Mouse (Mus musculus) kidney, adult 18-20 months (tissue): ENCODE measurements around the gene Gemin7.
"Not testable (repeated sequence)": the region's sequence is repeated elsewhere in the genome, so short reads cannot be mapped to it uniquely, and the experiment has no call there.

Experiments used
- DNase-seq: peaks from one replicate; pipeline ENCODE4 v3.0.0; 2021

Gemin7 gene

DNA sequence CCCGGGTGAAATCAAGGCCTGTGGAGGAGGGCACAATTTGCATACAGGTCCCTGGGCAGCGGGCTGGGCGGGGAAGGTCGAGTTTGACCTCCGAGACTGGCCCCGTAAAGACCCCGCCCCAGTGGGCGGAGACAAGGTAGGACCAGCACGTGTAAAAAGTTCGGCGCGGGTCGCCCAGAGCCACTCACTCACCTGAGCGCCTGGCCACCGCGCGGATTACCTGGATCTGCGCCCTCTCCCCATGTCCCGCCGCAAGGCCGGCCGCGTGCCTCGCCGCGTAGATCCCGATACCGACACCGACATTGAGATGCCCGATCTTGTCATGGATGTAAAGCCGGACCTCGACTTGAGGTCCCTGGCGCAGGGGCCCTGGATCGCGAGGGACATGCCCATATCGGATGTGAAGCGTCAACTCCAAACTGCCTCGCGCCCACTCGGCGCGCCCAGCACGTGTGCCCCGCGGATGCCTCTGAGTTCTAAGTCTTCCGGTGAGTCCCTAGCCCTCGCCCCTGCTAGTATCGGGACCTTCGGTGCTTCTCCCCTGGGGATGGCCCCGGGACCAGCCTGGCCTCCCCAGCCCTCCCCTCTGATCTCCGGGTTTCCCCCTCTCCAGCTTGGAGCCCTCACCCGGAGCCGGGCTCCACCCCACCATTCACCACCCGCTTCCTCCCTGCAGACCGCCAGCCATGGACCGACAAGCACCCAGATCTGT is at the start of gene Gemin7, which contains the start of gene Zfp296:
Gene Gemin7, minus strand, starts transcription at position 455 of the 712 bp plus-strand sequence.
Gene Zfp296, plus strand, starts transcription at position 147 of the 712 bp plus-strand sequence.
- DNase-seq: peak; percentile 67

DNA sequence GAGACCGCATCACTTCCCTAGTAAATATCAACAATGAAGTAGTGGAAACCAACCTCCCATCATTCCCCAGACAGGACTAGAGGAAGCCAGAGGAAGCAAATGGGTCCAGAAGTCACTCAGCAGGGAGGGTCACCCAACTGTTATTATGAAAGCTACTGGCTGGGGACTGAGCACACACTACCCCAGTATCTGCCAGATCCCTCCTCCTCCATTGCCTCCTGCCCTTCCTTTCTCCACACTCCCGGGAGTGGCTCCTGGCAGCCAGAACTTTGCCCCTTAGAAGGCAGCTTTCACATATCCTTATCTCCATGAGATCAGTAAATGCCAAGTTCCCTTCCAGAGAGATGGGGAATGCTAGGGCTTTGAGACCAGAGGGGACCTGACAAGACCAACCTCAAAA is 46.0 kb upstream of the Gemin7 start:
- no peak for DNase-seq

DNA sequence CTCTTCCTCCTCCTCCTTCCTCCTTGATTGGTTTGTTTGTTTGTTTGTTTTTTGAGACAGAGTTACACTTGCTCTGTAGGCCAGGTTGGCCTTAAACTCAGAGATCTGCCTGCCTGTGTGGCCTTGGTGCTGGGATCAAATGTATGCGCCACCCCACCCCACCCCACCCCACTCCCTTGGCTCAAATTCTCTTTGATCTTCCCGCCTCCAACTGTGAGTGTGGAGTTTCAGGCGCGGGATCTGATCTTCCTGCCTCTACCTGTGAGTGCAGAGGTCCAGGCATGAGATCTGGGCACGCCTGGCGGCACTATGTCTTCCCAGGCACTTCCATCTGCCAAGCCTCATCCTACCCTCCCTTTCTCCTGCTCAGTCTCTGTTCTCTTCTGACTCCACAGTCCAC is 44.8 kb upstream of the Gemin7 start:
- DNase-seq: no peak

DNA sequence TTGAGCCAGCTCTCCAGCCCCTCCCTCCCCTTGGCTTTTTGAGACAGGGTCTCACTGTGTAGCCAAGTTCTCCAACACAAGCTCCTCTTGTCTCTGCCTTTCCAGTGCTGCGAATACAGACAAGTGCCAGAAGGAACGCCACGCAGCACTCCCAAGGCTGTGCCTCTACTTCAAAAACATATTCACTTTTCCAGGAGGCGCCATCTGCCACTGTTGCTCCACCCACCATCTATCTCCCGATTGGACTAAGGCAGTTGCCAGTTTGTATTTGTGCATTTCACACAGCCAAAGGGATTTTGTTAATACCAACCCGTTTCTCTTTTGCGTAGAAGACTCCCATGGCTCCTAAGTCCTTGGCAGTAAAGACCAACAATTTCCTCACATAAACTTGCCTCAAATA is 43.4 kb upstream of the Gemin7 start:
- DNase-seq: no peak

DNA sequence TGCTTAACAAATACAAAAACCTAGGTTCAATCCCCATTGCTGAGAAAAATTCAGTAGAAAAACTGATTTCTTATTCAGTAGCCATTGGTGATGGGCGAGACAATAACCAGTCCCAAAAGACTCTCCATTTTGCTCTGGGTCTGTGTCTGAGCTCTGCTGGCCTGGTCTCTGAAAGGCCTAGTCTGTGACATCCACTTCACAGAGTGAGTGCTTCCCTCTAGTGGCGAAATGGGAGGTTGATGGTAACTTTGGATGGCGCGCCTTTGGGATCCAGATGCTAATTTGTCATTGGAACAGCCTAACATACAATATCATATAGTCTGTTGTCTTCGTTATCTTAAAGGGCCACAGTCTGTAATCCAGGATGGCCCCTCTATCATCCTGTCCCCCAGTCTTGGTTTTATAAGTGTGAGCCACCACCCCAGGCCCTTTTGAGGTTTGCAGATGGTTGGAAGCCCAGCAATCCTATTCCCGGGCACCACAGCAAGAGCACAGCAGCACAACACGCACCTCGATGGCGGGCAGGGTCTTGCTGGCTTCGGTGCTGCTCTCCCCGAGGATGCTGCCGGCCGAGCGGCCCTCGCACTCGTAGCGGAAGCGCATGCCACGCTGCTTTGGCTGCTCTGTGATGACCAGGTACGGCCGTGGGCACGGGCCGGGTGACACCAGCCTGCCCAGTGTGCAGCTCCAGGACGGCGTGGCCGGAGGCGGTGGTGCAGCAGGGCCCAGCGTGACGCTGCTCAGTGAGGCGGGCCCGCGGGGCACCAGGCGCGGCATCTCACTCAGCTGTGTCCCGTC is 41.8 kb upstream of the Gemin7 start:
- DNase-seq: peak; percentile 79

DNA sequence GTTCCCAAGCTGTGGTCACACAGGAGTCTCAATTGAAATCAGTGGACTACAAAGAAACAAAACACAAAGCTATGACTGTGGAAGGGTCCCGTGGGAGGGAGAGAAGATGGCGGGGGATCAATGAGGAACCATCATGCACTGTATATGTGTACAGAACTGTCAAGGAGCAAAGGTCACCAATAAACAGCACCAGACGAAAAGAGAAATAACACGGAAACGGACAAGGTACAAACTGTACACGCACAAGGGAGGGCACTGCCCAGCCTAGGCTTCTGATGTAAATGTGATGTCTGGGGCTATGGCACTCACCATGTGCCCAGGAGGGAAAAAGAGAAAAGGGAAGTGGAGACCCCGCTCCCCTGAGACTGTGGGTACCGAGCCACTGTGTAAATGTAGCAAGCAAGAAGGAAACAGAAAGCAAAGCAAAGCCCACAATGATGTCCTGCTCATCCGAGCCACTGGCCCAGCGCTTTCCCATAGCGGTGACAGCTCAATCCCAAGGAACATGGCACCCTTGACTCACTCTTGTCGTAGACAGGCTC is 37.7 kb upstream of the Gemin7 start:
- no peak for DNase-seq

DNA sequence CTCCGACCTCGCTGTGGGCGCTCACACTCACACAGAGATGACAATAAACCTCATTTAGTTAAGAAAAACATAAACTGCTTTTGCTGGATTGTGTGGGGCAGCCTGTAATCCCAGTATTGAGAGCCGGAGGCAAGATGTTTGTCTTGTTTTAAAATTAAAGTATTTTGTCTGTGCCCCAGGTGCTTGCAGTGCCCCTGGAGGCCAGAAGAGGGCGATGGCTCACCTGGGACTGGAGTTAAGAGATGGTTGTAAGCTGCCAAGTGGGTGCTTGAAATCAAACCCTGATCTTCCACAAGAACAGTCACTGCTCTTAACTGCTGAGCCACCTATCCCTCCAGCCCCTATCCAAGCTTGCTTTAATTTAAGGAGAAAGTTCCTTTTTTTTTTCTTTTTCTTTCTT is 33.6 kb upstream of the Gemin7 start:
- no peak for DNase-seq

DNA sequence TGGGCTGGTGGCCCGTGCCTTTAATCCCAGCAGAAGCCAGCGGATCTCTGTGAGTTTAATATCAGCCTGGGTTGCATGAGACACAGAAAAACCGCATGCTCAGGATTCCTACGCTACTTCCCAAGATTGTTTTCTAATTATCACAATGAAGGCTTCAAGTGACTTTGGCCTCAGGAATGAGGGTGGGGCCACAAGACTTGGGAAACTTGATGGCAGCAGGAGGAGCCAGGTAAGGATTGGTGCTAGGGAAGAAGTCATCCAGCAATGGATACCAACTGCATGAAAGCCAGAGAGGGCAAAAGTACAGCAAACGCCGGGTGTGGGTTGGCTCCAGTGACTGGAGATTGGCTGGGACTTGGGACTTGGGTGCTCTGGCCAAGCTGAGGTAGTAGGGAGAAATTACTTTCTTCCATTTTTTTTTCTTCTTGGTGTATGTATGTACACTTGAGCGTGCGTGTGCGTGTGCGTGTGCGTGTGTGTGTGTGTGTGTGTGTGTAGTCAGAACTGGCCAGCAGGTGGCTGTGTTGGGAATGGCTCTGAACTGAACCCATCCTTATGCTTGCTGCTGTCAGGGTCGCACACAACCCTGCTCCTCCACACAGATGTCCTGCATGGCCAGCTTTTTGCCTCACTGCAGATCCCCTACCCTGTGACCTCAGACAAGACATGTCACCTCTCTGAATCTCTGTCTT is 32.4 kb upstream of the Gemin7 start:
- no peak for DNase-seq

DNA sequence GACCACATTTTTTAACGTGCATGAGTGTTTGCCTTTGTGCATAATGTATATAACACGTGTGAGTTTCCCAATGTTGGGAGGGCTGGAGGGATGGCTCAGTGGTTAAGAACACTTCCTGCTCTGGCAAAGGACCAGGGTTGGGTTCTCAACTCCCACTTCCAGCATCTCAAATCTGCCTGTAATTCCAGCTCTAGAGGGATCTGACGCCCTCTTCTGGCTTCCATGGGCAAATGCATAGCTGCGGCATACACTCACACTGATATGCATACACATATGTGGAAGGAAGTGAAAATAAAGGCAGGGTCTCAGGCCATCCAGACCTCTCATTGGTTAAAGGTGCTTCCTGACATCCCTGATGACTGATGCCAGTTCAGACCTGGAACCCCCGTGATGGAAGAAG is 29.9 kb upstream of the Gemin7 start:
- DNase-seq: no peak

DNA sequence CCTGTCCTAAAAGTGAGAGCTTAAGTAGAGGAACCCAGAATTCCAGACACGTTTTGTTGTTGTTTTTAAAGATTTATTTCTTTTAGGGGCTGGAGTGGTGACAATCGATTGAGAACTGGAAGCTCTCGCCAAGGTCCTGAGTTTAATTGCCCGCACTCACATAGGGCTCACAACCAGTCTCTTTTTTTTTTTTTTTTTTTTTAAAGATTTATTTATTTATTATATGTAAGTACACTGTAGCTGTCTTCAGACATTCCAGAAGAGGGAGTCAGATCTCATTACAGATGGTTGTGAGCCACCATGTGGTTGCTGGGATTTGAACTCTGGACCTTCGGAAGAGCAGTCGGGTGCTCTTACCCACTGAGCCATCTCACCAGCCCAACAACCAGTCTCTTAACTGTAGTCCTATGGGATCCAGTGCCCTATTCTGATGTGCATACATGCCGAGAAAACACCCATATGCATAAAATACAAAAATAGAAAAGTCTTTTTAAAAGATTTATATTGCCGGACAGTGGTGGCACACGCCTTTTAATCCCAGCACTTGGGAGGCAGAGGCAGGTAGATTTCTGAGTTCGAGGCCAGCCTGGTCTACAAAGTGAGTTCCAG is 27.3 kb upstream of the Gemin7 start:
- DNase-seq: not testable (repeated sequence)

DNA sequence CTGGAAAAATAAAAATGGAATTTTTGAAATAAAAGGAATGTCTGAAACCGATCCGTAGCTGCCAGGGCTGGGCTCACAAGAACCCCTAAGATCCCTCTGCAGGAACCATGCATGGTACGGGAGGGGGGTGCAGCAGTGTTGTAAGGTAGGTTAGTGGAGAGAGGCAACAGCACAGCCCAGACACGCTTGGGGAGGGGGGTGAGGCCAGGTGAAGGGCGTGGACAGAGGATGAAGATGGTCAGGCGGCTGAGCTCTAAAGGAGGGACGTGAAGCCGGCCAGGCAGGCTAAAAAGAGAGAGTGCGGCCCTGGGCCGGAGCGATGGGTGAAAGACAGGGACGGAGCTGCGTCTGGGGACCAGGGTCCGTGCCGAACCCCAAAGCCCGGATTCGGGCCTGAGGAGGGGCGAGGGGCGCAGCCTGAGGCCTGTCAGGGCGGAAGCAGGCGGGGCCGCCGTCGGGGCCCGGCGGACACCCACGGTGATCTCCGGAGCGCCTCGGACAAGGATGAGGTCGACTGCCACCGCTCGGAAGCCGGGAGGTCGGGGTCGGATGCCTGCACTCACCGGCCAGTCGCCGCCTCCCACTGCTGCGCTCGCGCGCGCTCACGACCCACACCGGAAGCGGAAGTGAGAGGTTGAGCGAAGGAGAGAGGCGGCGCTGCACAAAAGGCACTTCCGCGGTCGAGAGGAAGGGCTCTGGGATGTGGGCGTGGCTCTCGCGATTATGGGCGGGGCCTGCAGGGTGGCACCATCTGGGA is 26.6 kb upstream of the Gemin7 start, which contains the start of gene Clasrp:
Gene Clasrp, minus strand, starts transcription at position 638 of the 757 bp plus-strand sequence.
- DNase-seq: peak; percentile 96

DNA sequence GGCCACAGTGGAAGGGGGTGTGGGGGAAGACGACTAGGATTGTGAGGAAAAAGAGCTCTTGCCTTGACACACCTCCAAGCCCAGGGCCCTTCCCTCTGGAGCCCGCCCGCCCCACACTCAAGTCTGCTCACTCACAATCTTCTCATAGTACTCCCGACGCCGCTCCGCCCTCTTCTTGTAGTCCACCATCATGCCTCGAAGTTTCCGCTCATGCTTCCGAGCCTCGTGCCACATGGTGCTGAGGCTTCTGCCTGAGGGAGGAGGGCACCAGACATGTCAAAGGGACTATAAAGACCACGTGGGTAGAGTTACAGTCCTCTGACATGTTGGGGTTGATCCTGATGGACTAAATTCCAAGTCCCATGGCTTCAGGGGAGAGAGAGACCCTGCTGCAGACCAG is 25.7 kb upstream of the Gemin7 start:
- DNase-seq: no peak

DNA sequence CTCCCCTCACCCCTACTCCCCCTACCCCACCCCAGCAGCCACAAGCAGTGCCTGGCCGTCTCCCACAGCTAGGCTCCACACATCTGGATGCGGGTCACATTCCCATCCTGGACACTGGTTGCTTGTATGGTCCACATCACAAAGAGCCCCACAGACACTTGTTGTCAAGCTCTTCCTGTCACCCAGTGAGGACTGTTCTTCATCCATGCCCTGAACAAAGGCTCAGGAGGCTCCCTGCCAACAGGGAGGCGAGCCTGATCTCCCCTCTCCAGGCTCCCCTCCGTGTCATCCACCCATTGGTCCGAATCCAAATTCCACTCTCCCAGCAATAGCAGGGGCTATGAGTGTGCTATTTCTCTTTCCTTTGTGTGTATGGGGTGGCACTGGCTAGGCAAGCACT is 23.2 kb upstream of the Gemin7 start:
- no peak for DNase-seq

DNA sequence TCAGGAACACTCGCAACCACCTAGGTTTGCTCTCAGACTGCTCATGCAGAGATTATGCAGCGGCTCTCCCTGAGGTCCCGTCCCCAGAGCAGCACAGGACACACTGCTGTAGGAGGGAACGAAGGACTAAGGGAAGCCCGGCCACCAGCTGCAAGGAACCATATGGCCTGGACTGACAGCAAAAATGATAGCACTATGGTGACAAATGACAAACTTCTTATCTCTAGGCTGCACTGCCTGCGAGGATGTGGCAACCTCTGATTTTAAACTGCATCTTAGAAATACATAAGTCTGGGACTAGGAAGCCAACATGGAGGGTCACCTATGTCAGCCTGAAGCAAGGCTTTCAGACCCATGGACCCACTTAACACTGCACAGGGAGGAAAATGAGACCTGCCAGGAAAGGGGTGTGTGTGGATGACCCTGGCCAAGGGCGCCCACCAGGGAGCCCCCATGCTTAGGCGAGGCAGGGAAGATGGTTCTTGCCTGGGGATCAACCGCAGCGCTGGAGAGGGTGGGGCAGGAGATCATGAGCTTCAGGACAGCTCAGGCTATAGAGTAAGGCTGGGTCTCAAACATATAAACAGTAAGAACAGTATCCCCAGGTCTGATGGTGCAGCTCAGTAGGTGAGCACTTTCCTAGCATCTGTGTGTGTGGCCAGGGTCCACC is 15.8 kb upstream of the Gemin7 start:
- DNase-seq: no peak

DNA sequence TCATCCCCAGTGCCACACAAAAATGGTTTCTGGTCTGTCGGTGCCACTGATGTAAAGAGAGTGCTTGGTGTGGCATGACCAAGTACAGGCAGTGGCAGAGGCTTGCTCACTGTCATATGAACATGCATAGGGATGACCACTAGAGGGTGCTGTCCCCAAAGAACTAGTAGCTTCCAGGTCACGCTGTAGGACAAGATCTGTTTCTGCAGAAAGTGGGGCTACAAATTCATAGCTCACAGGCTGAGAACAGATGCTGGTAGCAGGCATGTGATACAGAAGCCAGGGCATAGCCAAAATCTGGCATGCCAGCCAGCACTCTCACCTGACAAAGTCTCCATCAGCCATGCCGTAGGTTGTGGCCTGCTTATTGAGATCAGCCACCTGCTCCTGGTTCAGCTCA is 12.5 kb upstream of the Gemin7 start:
- DNase-seq: peak; percentile 69

DNA sequence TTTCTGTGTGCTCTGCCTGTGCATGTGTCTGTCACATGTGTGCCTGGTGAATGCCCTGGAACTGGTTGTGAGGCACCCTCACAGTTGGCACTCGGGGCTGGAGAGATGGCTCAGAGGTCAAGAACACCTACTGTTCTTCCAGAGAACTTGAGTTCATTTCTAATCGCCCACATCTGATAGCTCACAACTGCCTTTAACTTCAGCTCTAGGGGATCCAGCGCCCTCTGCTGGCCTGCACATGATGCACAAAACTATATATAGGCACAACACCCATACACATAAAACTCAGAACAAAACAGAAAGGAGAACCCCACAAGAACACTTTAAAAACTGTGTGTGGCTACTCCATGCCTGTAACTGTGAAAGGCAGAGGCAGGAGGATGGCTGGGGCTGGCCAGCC is 11.8 kb upstream of the Gemin7 start:
- DNase-seq: peak; percentile 59

DNA sequence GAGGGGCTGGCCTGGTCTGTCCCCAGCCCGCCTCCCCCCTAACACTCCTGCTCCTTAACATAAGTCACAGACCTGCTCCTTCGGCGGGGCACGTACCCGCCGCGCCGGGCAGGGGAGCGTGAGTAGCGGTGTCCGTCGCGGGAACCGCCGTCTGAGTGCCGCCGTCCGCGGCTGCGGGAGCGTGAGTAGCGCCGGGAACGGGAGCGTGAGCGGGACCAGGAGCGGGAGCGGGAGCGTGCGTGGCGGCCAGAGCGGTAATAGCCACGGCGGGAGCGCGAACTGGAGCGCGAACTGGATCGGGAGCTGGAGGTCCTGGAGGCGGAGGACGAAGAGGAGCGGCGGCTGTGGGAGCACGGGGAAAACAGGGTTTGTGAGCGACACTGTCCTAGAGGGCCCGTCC is 8.9 kb upstream of the Gemin7 start:
- no peak for DNase-seq

DNA sequence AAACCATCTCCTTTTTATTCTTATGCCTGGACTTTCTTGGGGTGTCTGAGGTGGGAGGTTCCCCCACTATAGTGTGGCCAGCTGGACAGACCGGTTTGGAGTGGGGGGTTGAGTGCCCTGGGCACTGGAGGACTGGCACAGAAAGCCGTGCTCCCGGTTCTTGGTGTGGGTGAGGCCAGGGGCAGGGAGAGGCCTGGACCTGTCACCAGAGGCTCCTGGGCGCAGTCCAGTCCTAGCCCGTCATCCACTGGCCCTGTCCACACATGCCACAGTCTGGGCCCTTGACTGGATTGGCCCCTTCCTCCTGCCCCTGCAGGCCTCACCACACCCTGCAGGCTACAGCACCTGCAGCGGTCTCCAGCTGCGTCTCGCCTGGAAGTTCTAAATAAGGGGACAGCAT is 3.2 kb upstream of the Gemin7 start:
- DNase-seq: no peak

DNA sequence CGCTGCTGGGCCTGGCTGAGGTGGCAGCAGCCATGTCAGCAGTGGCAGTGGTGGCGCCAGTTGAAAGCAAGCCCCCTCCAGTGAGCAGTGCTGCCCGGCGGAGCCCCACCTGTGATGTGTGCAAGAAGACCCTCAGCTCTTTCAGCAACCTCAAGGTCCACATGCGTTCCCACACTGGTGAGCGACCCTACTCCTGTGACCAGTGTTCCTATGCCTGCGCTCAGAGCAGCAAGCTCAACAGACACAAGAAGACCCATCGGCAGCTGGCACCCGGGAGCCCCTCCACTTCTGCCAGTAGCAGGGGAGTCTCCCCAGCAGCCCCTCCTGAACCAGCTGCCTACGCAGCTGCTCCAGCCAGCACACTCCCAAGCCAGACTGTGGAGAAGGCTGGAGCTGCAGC is 2.4 kb upstream of the Gemin7 start:
- no peak for DNase-seq

DNA sequence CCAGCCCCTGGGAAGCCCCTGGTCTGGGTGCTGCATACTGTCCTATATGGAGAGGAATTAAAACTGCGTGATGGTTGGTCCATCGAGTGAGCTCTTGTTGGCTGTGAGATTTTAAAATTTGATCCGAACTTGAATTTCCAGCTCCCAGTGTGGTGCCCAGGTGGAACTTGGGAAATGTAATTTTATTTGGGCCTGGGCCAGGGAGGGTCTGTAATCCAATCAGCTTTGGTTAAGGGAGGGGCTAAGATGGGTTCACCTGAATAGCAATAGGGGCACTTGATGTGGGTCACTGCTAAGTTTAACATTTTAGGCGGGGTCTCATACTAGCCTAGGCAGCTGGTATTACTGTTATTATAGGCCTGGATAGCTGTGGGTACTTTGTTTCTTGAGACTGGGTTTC is 1.0 kb upstream of the Gemin7 start:
- DNase-seq: no peak

DNA sequence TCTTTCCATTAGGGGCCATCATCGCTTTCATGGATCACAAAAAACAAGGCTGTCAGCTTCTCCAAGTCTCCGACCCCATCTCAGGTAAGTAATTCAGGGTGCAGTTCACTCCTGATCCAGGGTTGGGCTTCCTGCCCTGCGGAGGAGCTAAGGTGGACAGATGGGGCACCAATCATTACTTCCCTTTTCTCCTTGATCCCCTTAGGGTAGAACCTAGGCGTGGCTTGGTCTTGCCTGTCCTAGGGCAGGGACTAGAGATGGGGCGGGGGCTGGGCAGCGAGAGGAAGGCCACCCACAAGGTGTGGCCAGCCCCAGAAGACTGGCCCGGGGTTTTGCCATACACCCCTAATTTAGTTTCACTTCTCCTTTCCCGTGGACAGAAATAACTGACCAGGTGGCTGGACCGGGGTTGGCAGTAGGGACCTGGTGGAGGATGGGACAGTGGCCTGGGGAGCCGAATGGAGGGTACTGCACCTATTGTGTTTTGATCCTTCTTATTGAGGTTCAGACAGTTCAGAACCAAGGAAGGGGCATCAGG is 551 bp upstream of the Gemin7 start:
- no peak for DNase-seq
